Mouse (Mus musculus): ENCODE measurements around the gene Tmem269.

DNA sequence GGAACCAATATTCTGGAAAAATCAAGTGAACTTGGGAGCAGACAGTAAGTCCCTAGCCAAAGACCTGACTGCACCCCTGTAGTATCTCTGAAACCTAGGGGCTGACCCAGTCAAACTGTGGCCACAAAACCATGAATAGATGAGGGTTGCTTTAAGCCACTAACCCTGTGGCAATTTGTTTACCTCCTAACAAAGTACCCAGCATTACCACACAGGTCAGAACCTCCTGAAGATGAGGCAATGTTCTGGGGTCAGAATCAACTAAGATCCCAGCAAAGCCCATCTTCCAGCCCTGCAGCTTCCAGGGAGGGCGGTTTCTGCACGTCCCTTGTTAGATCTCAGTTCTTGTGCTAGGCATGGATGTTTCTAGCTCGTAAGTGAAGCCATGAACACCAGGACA lies 6.5 kb upstream of the Tmem269 start:
- TF ChIP-seq CTCF (IDR thresholded peaks at IDR 0.05; ENCODE audit: extremely low read depth, insufficient read depth, insufficient read length, insufficient replicate concordance) = no peak
- no peak for TF ChIP-seq POLR2A (IDR thresholded peaks at IDR 0.05; ENCODE audit: low read depth, low read length)
